Mouse (Mus musculus): Measurements from ENCODE around the gene Ly6g6f. TPM values are rescaled to one million over a fixed set of nuclear protein-coding genes. Genes with fewer than 3 reads are reported as not detected.

The Ly6g6f gene
- polyA plus RNA-seq, 1 experiment from 2014 or later = not detected

DNA sequence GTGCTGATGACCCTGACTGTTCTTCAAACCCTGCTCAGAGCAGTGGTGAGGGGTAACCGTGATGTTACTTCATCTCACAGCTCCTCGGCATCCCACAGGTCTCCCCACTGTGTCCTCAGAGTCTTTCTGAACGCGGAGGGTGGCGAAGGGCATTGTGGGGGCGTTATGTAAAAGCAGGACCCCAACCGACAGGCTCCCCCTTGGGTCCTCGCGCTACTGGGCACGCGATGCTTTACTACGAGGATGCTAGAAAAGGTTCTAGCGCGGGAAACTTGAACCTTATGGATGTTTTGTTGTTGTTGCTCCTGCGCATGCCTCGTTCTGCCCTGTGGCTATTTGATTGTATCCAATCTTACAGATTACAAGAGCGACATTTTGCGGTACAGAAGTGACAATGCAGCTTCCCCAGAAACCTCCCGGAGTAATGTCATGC lies 36.5 kb upstream of the Ly6g6f start, which contains the start of gene Csnk2b:
TSS of gene Csnk2b (minus strand) at position 183 of the 433 bp plus-strand sequence.
- ATAC-seq (replicated peaks; ENCODE audit: low FRiP score, low read depth) (no peak), DNase-seq (ENCODE audit: low spot score) (peak; percentile 91)
- WGBS = under 1% methylated on average over 19 of the region's 19 CpGs
- Histone ChIP-seq H3K4me2 (ENCODE audit: low read length) (peak within 1 kb of the TSS; percentile 88), H3K9me3 (replicated peaks; ENCODE audit: low read length) (no peaks in the 10 kb centered on the region), H3K4me1 (replicated peaks; ENCODE audit: insufficient read depth, low read length) (peaks cover 10% of the 10 kb centered on the region), H3K9ac (ENCODE audit: low read depth, low read length) (peak within 1 kb of the TSS; percentile 93), H3K27me3 (ENCODE audit: insufficient read depth, low read length) (no peaks in the 10 kb centered on the region), H3K27ac (peak within 1 kb of the TSS; percentile 90), H3K36me3 (ENCODE audit: insufficient read depth, low read length) (peaks cover 18% of the 10 kb centered on the region), H3K4me3 (replicated peaks; ENCODE audit: low read depth, low read length) (peak within 1 kb of the TSS; percentile 98)
- TF ChIP-seq CTCF (IDR thresholded peaks at IDR 0.05; ENCODE audit: low read depth) = peak; percentile 54

GRCm38 (mm10) chr17:35121143-35121799 lies 35.9 kb upstream of the Ly6g6f start, which contains the start of gene Gpank1:
Gene Gpank1 (plus strand): TSS chr17:35121455.
- H3K9me3 ChIP-seq (replicated peaks; ENCODE audit: low read length) = no peaks in the 10 kb centered on the region
- peaks cover 5% of the 10 kb centered on the region for H3K4me1 ChIP-seq (replicated peaks; ENCODE audit: insufficient read depth, low read length)
- peak; percentile 13; the same call in 1 of the 2 replicates for TF ChIP-seq CTCF (IDR thresholded peaks at IDR 0.05; ENCODE audit: low read depth)
- ATAC-seq (replicated peaks; ENCODE audit: low FRiP score, low read depth) (peak; percentile 93), DNase-seq (ENCODE audit: low spot score) (peak; percentile 100)
- H3K9ac ChIP-seq (ENCODE audit: low read depth, low read length) = peak within 1 kb of the TSS; percentile 93
- peak within 1 kb of the TSS; percentile 88 for H3K4me2 ChIP-seq (ENCODE audit: low read length)
- under 1% methylated on average over 50 of the region's 50 CpGs for WGBS
- peak within 1 kb of the TSS; percentile 98 for H3K4me3 ChIP-seq (replicated peaks; ENCODE audit: low read depth, low read length)
- no peaks in the 10 kb centered on the region for H3K27me3 ChIP-seq (ENCODE audit: insufficient read depth, low read length)
- peak within 1 kb of the TSS; percentile 90 for H3K27ac ChIP-seq
- peaks cover 20% of the 10 kb centered on the region for H3K36me3 ChIP-seq (ENCODE audit: insufficient read depth, low read length)

GRCm38 (mm10) chr17:35120745-35121142 lies 35.3 kb upstream of the Ly6g6f start:
- Histone ChIP-seq H3K4me1 (replicated peaks; ENCODE audit: insufficient read depth, low read length) (peaks cover 5% of the 10 kb centered on the region), H3K9ac (ENCODE audit: low read depth, low read length) (peak overlapping the region; percentile 93), H3K4me2 (ENCODE audit: low read length) (peak overlapping the region; percentile 88), H3K4me3 (replicated peaks; ENCODE audit: low read depth, low read length) (peak overlapping the region; percentile 98), H3K27me3 (ENCODE audit: insufficient read depth, low read length) (no peaks in the 10 kb centered on the region), H3K27ac (peak overlapping the region; percentile 90), H3K36me3 (ENCODE audit: insufficient read depth, low read length) (peaks cover 24% of the 10 kb centered on the region), H3K9me3 (replicated peaks; ENCODE audit: low read length) (no peaks in the 10 kb centered on the region)
- under 1% methylated on average over 33 of the region's 33 CpGs for WGBS
- TF ChIP-seq CTCF (IDR thresholded peaks at IDR 0.05; ENCODE audit: low read depth) = no peak
- DNase-seq (ENCODE audit: low spot score) (no peak), ATAC-seq (replicated peaks; ENCODE audit: low FRiP score, low read depth) (peak; percentile 4)

DNA sequence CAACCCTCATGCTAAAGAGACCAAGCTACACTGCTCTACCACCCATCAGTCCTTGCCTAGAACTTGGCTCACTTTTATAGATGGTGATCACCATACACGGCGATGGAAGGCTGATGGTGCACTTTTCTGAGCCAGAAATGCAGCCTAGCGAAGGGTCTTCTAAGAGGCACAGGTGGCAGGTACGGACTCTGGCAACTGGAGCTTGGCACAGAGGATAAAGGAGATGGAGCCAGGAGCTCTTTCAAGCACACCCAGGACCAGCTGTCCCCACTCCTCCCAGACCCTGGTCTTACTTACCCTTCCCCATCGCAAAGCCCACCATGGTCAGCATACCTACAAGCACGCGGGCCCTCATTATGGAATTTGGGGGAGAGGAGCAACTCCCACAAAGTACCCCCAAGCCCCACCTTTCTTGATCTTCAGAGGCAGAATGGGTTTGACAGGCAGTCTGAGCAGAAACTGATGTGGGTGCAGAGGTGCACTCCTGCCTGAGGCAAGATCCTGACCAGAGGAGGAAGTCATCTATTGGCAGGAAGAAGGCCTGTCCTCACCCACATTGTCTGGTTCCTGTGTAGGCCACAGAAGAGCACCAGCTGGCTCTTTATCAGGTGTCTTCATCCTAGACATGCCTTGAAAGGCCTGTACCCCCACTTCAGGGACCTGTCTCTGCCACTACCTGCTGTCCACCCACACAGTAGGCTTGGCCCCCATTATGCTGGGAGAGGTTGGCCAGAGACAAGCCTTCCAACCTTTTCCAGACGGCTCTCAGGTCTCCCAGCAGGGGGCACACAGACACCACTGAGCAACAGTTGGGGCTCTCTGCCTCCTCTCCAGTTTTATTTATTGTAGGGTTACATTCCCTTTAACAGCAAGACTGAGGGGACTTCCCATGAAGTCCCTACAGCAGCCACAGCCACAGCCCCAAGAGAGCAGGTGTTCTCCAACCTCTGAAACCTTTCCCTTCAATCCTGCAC lies 29.9 kb upstream of the Ly6g6f start, which contains the start of gene Ly6g5b:
TSS of gene Ly6g5b (minus strand) at position 383 of the 974 bp plus-strand sequence.
- no peaks in the 10 kb centered on the region for H3K27me3 ChIP-seq (ENCODE audit: insufficient read depth, low read length)
- H3K4me1 ChIP-seq (replicated peaks; ENCODE audit: insufficient read depth, low read length) = no peaks in the 10 kb centered on the region; the same call in 1 of the 2 replicates
- 86% methylated on average over 8 of the region's 8 CpGs for WGBS
- DNase-seq (ENCODE audit: low spot score) = peak; percentile 70
- no peaks in the 10 kb centered on the region for H3K9me3 ChIP-seq (replicated peaks; ENCODE audit: low read length)
- no peak within 1 kb of the TSS for H3K4me2 ChIP-seq (ENCODE audit: low read length)
- TF ChIP-seq CTCF (IDR thresholded peaks at IDR 0.05; ENCODE audit: low read depth) = peak; percentile 66
- H3K4me3 ChIP-seq (replicated peaks; ENCODE audit: low read depth, low read length) = no peak within 1 kb of the TSS
- no peak within 1 kb of the TSS for H3K9ac ChIP-seq (ENCODE audit: low read depth, low read length)
- ATAC-seq (replicated peaks; ENCODE audit: low FRiP score, low read depth) = no peak
- no peak within 1 kb of the TSS for H3K27ac ChIP-seq
- peaks cover 39% of the 10 kb centered on the region for H3K36me3 ChIP-seq (ENCODE audit: insufficient read depth, low read length)

DNA sequence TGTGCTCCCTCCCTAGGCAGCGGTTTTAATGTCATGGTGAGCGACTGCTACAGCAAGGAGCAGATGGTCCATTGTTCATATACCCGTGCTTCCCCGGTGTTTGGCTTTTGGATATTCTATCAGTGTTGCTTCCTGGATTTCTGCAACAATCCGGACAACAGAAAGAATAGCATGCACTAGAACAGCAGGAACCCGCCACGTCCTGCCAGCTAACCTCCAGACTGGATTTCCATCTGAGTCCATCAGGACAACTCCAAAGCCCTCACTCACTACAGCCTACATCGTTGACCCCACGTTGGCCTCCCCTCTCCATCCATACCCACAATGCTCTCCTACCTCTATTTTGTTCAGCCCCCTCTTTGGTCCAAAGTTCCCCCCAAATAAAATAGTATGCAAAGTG lies 26.4 kb upstream of the Ly6g6f start:
- no peak overlapping the region for H3K4me2 ChIP-seq (ENCODE audit: low read length)
- WGBS = 79% methylated on average over 9 of the region's 9 CpGs
- H3K4me1 ChIP-seq (replicated peaks; ENCODE audit: insufficient read depth, low read length) = no peaks in the 10 kb centered on the region
- DNase-seq (ENCODE audit: low spot score) (no peak), ATAC-seq (replicated peaks; ENCODE audit: low FRiP score, low read depth) (no peak)
- H3K27ac ChIP-seq = no peak overlapping the region
- H3K4me3 ChIP-seq (replicated peaks; ENCODE audit: low read depth, low read length) = no peak overlapping the region
- TF ChIP-seq CTCF (IDR thresholded peaks at IDR 0.05; ENCODE audit: low read depth) = no peak
- no peak overlapping the region for H3K9ac ChIP-seq (ENCODE audit: low read depth, low read length)
- peaks cover 21% of the 10 kb centered on the region; the same call in 1 of the 2 replicates for H3K36me3 ChIP-seq (ENCODE audit: insufficient read depth, low read length)
- H3K9me3 ChIP-seq (replicated peaks; ENCODE audit: low read length) = no peaks in the 10 kb centered on the region
- no peaks in the 10 kb centered on the region for H3K27me3 ChIP-seq (ENCODE audit: insufficient read depth, low read length)

DNA sequence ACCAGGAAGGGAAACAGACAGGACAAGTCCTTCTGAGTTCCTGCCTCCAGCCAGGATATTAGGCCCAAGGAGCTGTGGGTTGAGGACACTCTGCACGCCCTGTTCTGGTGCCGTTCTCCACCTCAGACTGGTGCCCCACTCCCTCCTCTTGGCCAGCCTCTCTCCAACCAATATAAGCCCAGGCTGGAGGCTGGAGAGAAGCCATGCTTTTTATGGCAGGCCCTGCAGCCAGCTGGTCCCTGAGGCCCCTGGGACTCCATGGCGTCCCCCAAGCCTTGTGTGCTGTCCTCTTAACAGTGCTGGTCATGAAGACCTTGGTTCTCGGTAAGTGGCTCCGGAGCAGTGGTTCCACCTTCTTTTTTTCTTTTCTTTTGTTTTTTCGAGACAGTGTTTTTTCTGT lies 22.7 kb upstream of the Ly6g6f start, which contains the start of gene Ly6g5c:
TSS of gene Ly6g5c (plus strand) at position 183 of the 400 bp plus-strand sequence.
- no peak within 1 kb of the TSS for H3K4me2 ChIP-seq (ENCODE audit: low read length)
- ATAC-seq (replicated peaks; ENCODE audit: low FRiP score, low read depth) = no peak
- no peak for TF ChIP-seq CTCF (IDR thresholded peaks at IDR 0.05; ENCODE audit: low read depth)

More for the DNA sequence above, 22.7 kb upstream of the Ly6g6f start, which contains the start of gene Ly6g5c:
- Histone ChIP-seq H3K27me3 (ENCODE audit: insufficient read depth, low read length) (no peaks in the 10 kb centered on the region), H3K9ac (ENCODE audit: low read depth, low read length) (no peak within 1 kb of the TSS), H3K9me3 (replicated peaks; ENCODE audit: low read length) (no peaks in the 10 kb centered on the region), H3K4me3 (replicated peaks; ENCODE audit: low read depth, low read length) (no peak within 1 kb of the TSS), H3K36me3 (ENCODE audit: insufficient read depth, low read length) (0 out of 2 replicates have a peak, but pooled peaks cover 4% of the 10 kb centered on the region), H3K27ac (no peak within 1 kb of the TSS), H3K4me1 (replicated peaks; ENCODE audit: insufficient read depth, low read length) (peaks cover 3% of the 10 kb centered on the region; the same call in 1 of the 2 replicates)
- WGBS = 78% methylated on average over 6 of the region's 6 CpGs
- DNase-seq (ENCODE audit: low spot score) = no peak

All from kidney, postnatal 0 days (tissue).